Mouse (Mus musculus) hematopoietic stem cell, adult 5-6 weeks (primary cell): Measurements from ENCODE around the gene Slc18a3. TPM values are rescaled to one million over a fixed set of nuclear protein-coding genes. Genes with fewer than 3 reads are reported as not detected.

Experiments used
- ATAC-seq, 2 experiments: fragments of 125-278 bp in 1 of 2; replicated peaks in 1 of 2; 2 replicates each; pipeline ENCODE4 v1.8.0; 2016 to 2017; ENCODE audit warnings: inconsistent platforms in 2 of 2, mild to moderate bottlenecking in 2 of 2, moderate number of reproducible peaks in 2 of 2, low read depth in 1 of 2, moderate TSS enrichment in 1 of 2; ENCODE audit not compliant: low FRiP score in 2 of 2, poor library complexity in 2 of 2, severe bottlenecking in 2 of 2, insufficient read depth in 1 of 2, low TSS enrichment in 1 of 2
- total RNA-seq: library from RNA; stranded (forward); fragments of 172-1452, 232-1000 nt; gene quantifications from 2 replicates; pipeline ENCODE4 v1.2.3, GENCODE M21; 2017

The Slc18a3 gene
- total RNA-seq, 1 experiment from 2014 or later, result not detected

GRCm38 (mm10) chr14:32467606-32468005, 3.0 kb upstream of the Slc18a3 start:
- ATAC-seq, result no peak

GRCm38 (mm10) chr14:32465889-32466288, 1.2 kb upstream of the Slc18a3 start, which contains the start of gene Chat:
Gene Chat, minus strand, starts transcription at chr14:32465989.
- ATAC-seq, result no peak

- ATAC-seq, result no peak
Measured at GRCm38 (mm10) chr14:32465506-32465870, 838 bp upstream of the Slc18a3 start.

- ATAC-seq, result no peak; a peak in 1 of 4 replicates
Measured at GRCm38 (mm10) chr14:32463211-32464040, 1.2 kb downstream of the Slc18a3 start.

GRCm38 (mm10) chr14:32452552-32452951, 12.1 kb downstream of the Slc18a3 start:
- ATAC-seq, result no peak

- ATAC-seq, result no peak
Measured at GRCm38 (mm10) chr14:32446989-32447388, 17.7 kb downstream of the Slc18a3 start.

GRCm38 (mm10) chr14:32443446-32443845, 21.2 kb downstream of the Slc18a3 start:
- no peak for ATAC-seq

- no peak for ATAC-seq
Measured at GRCm38 (mm10) chr14:32439744-32440143, 24.9 kb downstream of the Slc18a3 start.

GRCm38 (mm10) chr14:32439316-32439715, 25.3 kb downstream of the Slc18a3 start:
- ATAC-seq, result no peak

GRCm38 (mm10) chr14:32437352-32437793, 27.3 kb downstream of the Slc18a3 start:
- ATAC-seq, result no peak

- no peak for ATAC-seq
Measured at GRCm38 (mm10) chr14:32429030-32429602, 35.5 kb downstream of the Slc18a3 start.

- no peak for ATAC-seq
Measured at GRCm38 (mm10) chr14:32423946-32424345, 40.7 kb downstream of the Slc18a3 start.

GRCm38 (mm10) chr14:32418747-32419146, 45.9 kb downstream of the Slc18a3 start:
- ATAC-seq, result no peak

Other genes starting within 250 kb of the Slc18a3 start
- 0.13 TPM in 1 of 2 replicates, not detected in the other for gene Ogdhl, start 142.8 kb downstream of the Slc18a3 start, total RNA-seq
- not detected in 2 replicates for gene 1700024G13Rik, start 76.5 kb downstream of the Slc18a3 start, total RNA-seq
- not detected in 2 replicates for gene Chat, start 1.1 kb upstream of the Slc18a3 start, total RNA-seq
- 29.1 and 31.3 TPM in 2 replicates for gene Ercc6, start 48.7 kb upstream of the Slc18a3 start, total RNA-seq
- gene Prrxl1, start 134.6 kb upstream of the Slc18a3 start, total RNA-seq, result not detected in 2 replicates
- not detected in 2 replicates for gene 3425401B19Rik, start 220.4 kb upstream of the Slc18a3 start, total RNA-seq